Mouse (Mus musculus) embryonic facial prominence, embryonic 14.5 days (tissue): ENCODE results near the gene Taf11. TPM values are rescaled to one million over a fixed set of nuclear protein-coding genes. Genes with fewer than 3 reads are reported as not detected.

Source experiments
- ATAC-seq: fragments of 200-750 bp; cut with Nextera tagmentation; 2 replicates; pipeline ENCODE4 v1.8.0; 2017; ENCODE audit warnings: low read depth, moderate number of reproducible peaks, moderate TSS enrichment
- DNase-seq: peaks from one replicate; pipeline ENCODE4 v3.0.0-alpha.2; 2015; ENCODE audit warnings: low spot score
- H3K27ac ChIP-seq: fragments of 300-500 bp; sonication (generic); replicated peaks from 2 replicates; pipeline ENCODE4 v1.5.1; 2014; ENCODE audit warnings: low read depth, mild to moderate bottlenecking, low read length, moderate library complexity
- H3K27me3 ChIP-seq: fragments of 300-500 bp; sonication (generic); replicated peaks from 2 replicates; pipeline ENCODE4 v1.6.1; 2014; ENCODE audit warnings: low read length; ENCODE audit not compliant: control insufficient read depth, insufficient read depth
- H3K36me3 ChIP-seq: fragments of 300-500 bp; sonication (generic); 2 replicates; pipeline ENCODE4 v1.6.1; 2014; ENCODE audit warnings: low read length, mixed read lengths; ENCODE audit not compliant: control insufficient read depth, insufficient read depth
- H3K4me1 ChIP-seq: fragments of 300-500 bp; sonication (generic); 2 replicates; pipeline ENCODE4 v1.6.1; 2014; ENCODE audit warnings: antibody characterized with exemption, low read length; ENCODE audit not compliant: control insufficient read depth, insufficient read depth
- H3K4me2 ChIP-seq: fragments of 300-500 bp; sonication (generic); 2 replicates; pipeline ENCODE4 v1.6.1; 2014; ENCODE audit warnings: low read depth, mild to moderate bottlenecking, low read length, moderate library complexity, mixed read lengths
- H3K4me3 ChIP-seq: fragments of 300-500 bp; sonication (generic); 2 replicates; pipeline ENCODE4 v1.5.1; 2014; ENCODE audit warnings: low read depth, mild to moderate bottlenecking, low read length
- H3K9ac ChIP-seq: fragments of 300-500 bp; sonication (generic); 2 replicates; pipeline ENCODE4 v1.6.1; 2014; ENCODE audit warnings: low read depth, mild to moderate bottlenecking, low read length, moderate library complexity, mixed read lengths
- H3K9me3 ChIP-seq: fragments of 300-500 bp; sonication (generic); 2 replicates; pipeline ENCODE4 v1.6.1; 2016; ENCODE audit warnings: low read length; ENCODE audit not compliant: control insufficient read depth
- WGBS: fragments of 180-500 bp; shearing (Covaris S2); extraction: QIAGEN DNeasy Blood & Tissue Kit; methylation state at CpG from one replicate; pipeline ENCODE4 v1.1.7; 2014; 5-methylcytosine and 5-hydroxymethylcytosine counted together
- polyA plus RNA-seq: library from polyadenylated mRNA; unstranded; fragments of >200 nt; fragmentation: Nextera tagmentation; extraction: Ambion mirVana; gene quantifications from 2 replicates; pipeline ENCODE4 v1.2.1, GENCODE M21; 2014

Taf11 gene
- polyA plus RNA-seq, 1 experiment from 2014 or later, result 56.6 TPM

DNA sequence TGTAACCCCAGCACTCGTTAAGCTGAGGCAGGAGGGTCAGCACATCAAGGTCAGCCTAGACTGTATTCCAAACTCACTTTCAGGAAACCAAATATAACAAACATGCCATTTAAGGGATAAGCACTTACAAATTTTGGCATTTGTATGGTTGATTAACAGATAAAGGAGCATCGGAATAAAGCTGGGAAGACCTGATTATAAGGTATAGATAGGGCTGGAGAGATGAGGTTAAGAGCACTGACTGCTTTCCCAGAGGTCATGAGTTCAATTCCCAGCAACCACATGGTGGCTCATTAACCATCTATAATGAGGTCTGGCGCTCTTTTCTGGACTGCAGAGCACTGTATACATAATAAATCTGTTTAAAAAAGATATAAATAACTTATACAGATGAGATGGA is 36.1 kb downstream of the Taf11 start:
- H3K4me3 ChIP-seq, result no peak overlapping the region
- H3K9me3 ChIP-seq, result no peaks in the 10 kb centered on the region
- 69% methylated on average over 3 of the region's 3 CpGs for WGBS
- DNase-seq (no peak), ATAC-seq (no peak)
- H3K9ac ChIP-seq, result no peak overlapping the region
- no peak overlapping the region for H3K4me2 ChIP-seq
- peaks cover 11% of the 10 kb centered on the region for H3K36me3 ChIP-seq
- no peaks in the 10 kb centered on the region for H3K4me1 ChIP-seq
- H3K27me3 ChIP-seq, result no peaks in the 10 kb centered on the region
- no peak overlapping the region for H3K27ac ChIP-seq

DNA sequence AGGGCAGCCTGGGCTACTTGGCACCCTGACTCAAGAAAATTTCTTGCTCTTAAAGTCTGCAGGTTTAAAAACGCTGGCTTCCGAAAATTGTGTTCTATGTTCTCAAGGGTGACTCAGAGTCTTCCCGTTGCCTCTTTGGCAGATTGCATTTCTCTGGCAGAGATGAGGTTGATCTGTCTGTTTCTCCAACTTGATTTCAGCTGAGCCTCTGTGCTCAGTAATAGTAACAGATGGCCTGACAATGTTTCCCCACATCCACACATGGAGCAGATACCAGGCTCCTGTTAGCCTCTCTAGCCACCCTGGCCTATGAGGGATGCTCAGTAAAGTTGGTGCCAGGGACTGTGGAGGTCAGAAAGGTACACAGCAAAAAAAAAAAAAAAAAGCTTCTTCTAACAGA is 37.8 kb downstream of the Taf11 start:
- Histone ChIP-seq H3K4me2 (no peak overlapping the region), H3K9ac (no peak overlapping the region), H3K27ac (no peak overlapping the region), H3K4me3 (no peak overlapping the region), H3K27me3 (no peaks in the 10 kb centered on the region), H3K4me1 (no peaks in the 10 kb centered on the region), H3K9me3 (no peaks in the 10 kb centered on the region), H3K36me3 (no peaks in the 10 kb centered on the region; the same call in 1 of the 2 replicates)
- no peak for DNase-seq
- WGBS, result 84% methylated on average over 3 of the region's 3 CpGs
- no peak for ATAC-seq

DNA sequence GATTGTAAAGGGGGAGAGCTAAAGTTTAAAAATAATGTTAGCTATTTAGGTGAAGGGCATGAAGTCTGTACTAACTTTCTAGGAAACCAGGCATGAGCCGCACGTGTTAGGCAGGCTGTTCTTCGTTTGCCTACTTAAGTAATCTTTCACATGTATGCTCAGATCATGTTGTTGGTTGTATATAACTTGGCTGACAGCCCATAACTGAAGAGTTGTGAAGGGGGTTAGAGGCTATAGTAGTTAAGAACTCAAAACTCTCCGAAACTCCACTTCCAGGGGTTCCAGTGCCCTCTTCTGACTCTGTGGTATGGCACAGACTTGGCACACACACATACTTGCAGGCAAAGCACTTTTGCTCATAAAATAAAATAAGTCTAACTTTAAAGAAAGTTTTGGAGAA is 42.9 kb downstream of the Taf11 start:
- WGBS, result 66% methylated on average over 4 of the region's 4 CpGs
- H3K36me3 ChIP-seq, result no peaks in the 10 kb centered on the region; the same call in 1 of the 2 replicates
- DNase-seq (no peak), ATAC-seq (no peak)
- H3K9me3 ChIP-seq, result no peaks in the 10 kb centered on the region
- no peak overlapping the region for H3K9ac ChIP-seq
- H3K4me2 ChIP-seq, result no peak overlapping the region
- H3K4me3 ChIP-seq, result no peak overlapping the region
- no peaks in the 10 kb centered on the region for H3K4me1 ChIP-seq
- H3K27me3 ChIP-seq, result no peaks in the 10 kb centered on the region
- H3K27ac ChIP-seq, result no peak overlapping the region

DNA sequence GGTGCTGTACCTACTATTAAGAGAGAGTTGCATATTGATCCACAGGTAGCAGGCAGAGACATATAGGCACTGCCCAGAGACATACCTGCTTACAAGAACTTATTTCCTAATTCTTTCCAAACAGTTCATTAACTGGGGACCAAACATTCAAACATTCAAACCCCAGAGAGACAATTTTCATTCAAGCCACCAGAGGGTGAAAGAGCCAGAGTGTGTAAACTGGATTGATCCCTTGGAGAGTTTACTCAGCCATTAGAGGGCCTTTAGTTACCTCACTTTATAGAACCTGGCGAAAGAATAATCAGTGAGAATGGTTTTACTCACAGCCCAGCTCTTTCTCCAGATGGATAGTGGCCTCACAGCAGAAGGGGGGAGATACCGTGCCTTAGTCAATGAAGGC is 44.2 kb downstream of the Taf11 start:
- no peaks in the 10 kb centered on the region for H3K9me3 ChIP-seq
- ATAC-seq, result no peak
- no peak overlapping the region for H3K4me2 ChIP-seq
- H3K4me3 ChIP-seq, result no peak overlapping the region
- H3K9ac ChIP-seq, result no peak overlapping the region
- no peaks in the 10 kb centered on the region for H3K27me3 ChIP-seq
- WGBS, result 78% methylated on average over 2 of the region's 2 CpGs
- no peak overlapping the region for H3K27ac ChIP-seq
- no peaks in the 10 kb centered on the region for H3K4me1 ChIP-seq
- no peaks in the 10 kb centered on the region; the same call in 1 of the 2 replicates for H3K36me3 ChIP-seq
- no peak for DNase-seq

DNA sequence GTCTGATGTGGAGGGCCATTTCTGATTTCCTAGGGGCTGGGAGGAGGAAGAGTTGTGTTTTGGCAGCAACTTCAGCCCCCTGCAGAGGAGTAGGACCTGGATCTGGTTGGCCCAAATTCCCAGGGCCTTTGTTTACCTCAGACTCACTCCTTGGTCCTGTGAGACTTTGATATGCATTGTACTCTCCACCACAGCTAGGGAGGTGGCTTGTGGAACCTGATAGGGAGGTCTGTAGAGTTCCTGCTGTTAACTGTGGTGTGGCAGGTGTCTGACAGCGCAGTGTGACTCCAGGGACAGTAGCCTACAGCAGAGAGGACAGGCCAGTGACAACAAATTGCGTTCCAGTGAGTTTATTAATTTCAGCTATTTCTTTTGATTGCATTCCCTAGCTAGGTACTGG is 50.5 kb downstream of the Taf11 start:
- Histone ChIP-seq H3K36me3 (peaks cover 4% of the 10 kb centered on the region), H3K9ac (no peak overlapping the region), H3K27ac (no peak overlapping the region), H3K4me2 (no peak overlapping the region), H3K27me3 (no peaks in the 10 kb centered on the region), H3K4me1 (peaks cover 14% of the 10 kb centered on the region), H3K4me3 (no peak overlapping the region), H3K9me3 (no peaks in the 10 kb centered on the region)
- DNase-seq, result peak; percentile 12
- WGBS, result 45% methylated on average over 2 of the region's 2 CpGs
- ATAC-seq, result peak; percentile 16; the same call in 1 of the 2 replicates

DNA sequence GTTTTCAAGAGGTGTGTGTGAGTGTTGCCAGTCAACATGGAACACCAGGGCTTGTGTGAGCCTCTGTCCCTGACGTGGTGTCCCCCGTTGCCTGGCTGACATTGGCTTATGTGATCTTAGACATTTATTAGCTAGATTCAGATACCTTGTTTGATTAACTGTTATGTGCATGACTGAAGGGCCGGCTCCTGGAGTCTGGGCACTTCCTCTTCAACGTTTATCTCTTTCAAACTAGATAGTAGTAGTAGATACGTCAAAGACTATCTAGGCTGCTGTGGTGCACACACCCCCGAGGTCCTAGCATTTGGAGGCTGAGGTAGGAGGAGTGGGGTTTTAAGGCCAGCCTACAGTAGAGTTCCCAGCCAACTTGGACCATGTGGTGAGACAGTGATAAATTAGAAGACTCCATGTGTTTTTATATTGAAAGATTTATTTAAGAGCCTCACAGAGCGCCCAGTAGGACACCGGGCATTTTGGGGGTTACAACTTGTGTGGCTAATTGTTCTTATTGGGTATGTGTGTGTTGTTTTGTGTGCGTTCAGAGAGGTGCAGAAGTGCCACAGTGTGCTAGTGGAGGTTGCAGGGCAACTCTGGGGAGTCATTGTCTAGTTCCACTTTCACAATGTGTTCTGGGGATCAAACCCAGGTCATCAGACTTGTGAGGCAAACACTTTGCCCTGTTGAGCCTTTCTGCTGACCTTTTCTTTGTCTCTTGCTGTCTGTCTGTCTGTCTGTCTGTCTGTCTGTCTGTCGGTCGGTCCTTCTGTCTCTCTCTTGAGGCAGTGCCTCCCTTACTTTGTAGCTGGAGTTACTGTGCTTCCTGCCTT is 51.8 kb downstream of the Taf11 start:
- ATAC-seq (no peak), DNase-seq (no peak)
- Histone ChIP-seq H3K4me2 (peak overlapping the region; percentile 78), H3K4me1 (peaks cover 14% of the 10 kb centered on the region), H3K4me3 (peak overlapping the region; percentile 94), H3K27ac (no peak overlapping the region), H3K9ac (peak overlapping the region; percentile 94), H3K27me3 (no peaks in the 10 kb centered on the region), H3K9me3 (no peaks in the 10 kb centered on the region), H3K36me3 (peaks cover 13% of the 10 kb centered on the region)
- 51% methylated on average over 11 of the region's 11 CpGs for WGBS

DNA sequence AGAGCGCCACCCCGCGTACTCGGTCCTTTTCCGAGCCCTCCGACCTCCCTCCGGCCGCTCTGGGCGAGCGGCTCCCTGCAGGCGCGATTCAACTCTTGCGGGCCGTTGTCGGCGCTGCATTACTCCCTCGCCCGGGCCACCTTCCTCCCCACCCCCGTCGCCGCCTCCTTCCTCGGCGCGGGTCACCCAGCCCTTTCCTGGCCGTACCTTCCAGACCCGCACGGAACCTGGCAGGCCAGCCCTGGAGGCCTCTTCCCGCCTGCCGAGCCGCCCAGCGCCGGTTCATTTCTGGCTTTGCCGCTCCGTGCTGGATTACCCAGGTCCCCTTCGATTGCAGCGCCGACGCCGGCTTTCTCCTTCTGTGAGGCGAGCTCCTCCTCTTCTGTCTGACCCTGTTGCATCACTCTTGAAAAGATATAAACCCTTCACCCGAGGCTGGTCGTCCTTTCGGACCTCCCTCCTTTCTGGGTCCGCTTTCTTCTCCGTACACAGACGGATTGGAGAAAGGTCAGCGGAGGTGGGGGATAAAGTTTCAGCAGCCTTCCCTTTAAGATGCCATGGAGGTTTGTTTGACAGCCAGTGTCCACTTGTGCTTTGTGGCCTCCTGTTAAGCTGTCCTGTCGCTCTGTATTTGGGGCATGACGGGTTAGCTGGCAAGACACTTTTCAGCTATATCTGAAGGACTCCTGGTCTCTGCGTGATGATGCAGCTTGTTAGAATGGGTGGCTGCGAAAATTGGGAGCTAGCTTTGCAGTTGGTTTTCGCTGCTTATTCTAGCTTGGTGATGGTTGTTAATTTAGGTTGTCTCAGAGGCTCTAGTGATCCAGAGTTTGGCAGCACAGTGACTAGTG is 52.6 kb downstream of the Taf11 start:
- peaks cover 14% of the 10 kb centered on the region for H3K4me1 ChIP-seq
- H3K9ac ChIP-seq, result peak overlapping the region; percentile 94
- no peaks in the 10 kb centered on the region for H3K27me3 ChIP-seq
- H3K4me2 ChIP-seq, result peak overlapping the region; percentile 78
- DNase-seq, result peak; percentile 59
- ATAC-seq, result peak; percentile 67
- H3K27ac ChIP-seq, result peak overlapping the region; percentile 86
- peaks cover 21% of the 10 kb centered on the region for H3K36me3 ChIP-seq
- H3K9me3 ChIP-seq, result no peaks in the 10 kb centered on the region
- 3% methylated on average over 32 of the region's 52 CpGs for whole genome bisulfite sequencing
- H3K4me3 ChIP-seq, result peak overlapping the region; percentile 94

DNA sequence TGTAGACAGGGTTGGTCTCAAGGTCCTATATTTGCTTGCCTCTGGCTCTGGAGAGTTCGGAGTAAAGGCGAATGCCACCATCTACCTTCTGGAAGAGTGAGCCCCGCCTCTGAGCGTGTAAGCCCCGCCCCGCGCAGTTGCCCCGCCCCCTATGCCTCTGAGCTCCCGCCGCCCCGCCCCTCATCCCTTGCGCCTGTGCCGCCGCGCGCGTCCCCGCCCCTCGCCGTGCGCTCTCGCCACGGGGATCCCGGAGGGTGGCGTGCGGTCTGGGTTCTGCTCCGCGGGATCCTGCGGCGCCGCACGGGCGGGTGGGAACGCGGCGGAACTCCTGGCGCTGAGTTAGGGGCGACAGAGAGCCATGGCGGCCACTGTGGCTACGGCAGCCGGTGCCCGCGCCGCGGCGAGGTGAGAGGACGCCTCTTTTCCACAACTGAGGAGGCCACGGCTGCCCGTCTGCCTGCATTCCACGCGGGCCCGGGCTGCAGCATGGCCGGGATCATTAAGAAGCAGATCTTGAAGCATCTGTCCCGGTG is 53.3 kb downstream of the Taf11 start, which contains the start of gene Uhrf1bp1:
Gene Uhrf1bp1, plus strand, starts transcription at position 177 of the 533 bp plus-strand sequence.
- Histone ChIP-seq H3K9me3 (no peaks in the 10 kb centered on the region), H3K36me3 (peaks cover 24% of the 10 kb centered on the region), H3K4me1 (peaks cover 14% of the 10 kb centered on the region), H3K9ac (peak within 1 kb of the TSS; percentile 94), H3K4me2 (peak within 1 kb of the TSS; percentile 78), H3K4me3 (peak within 1 kb of the TSS; percentile 94), H3K27me3 (no peaks in the 10 kb centered on the region), H3K27ac (peak within 1 kb of the TSS; percentile 86)
- WGBS, result 2% methylated on average over 9 of the region's 54 CpGs
- peak; percentile 84 for ATAC-seq
- peak; percentile 89 for DNase-seq
